Mouse (Mus musculus): Measurements from ENCODE around the gene Gabra5. TPM values are rescaled to one million over a fixed set of nuclear protein-coding genes. Genes with fewer than 3 reads are reported as not detected.

Gabra5 gene
- total and polyA plus RNA-seq, 3 experiments, result 0.11 TPM; not detected in 2

- ATAC-seq (ENCODE audit: extremely low read depth, insufficient number of reproducible peaks, low FRiP score, poor library complexity, severe bottlenecking), result no peak
- TF ChIP-seq TAL1 (conservative IDR thresholded peaks at IDR 0.05; ENCODE audit: low read depth, low read length) (no peak), CTCF (IDR thresholded peaks at IDR 0.05; ENCODE audit: low read depth, low read length) (no peak), GATA2 (IDR thresholded peaks at IDR 0.05; ENCODE audit: borderline replicate concordance, low read depth, low read length) (no peak), POLR2AphosphoS5 (IDR thresholded peaks at IDR 0.05; ENCODE audit: insufficient replicate concordance, low read depth, low read length) (no peak), GATA1 (IDR thresholded peaks at IDR 0.05; ENCODE audit: borderline replicate concordance, low read length) (no peak)
- no peaks in the 10 kb centered on the region for H3K27me3 ChIP-seq (ENCODE audit: insufficient read depth, low read length)
- H3K36me3 ChIP-seq (replicated peaks), result no peaks in the 10 kb centered on the region
- no peak overlapping the region; the same call in 1 of the 2 replicates for H3K4me3 ChIP-seq (ENCODE audit: low read depth, low read length)
- no peaks in the 10 kb centered on the region for H3K4me1 ChIP-seq (ENCODE audit: insufficient read depth, low read depth, low read length)
- peaks cover 34% of the 10 kb centered on the region for H3K9me3 ChIP-seq (replicated peaks)
- no peak for DNase-seq (ENCODE audit: low spot score)
Measured at GRCm38 (mm10) chr7:57508860-57509632, 813 bp downstream of the Gabra5 start.

- TF ChIP-seq CTCF (IDR thresholded peaks at IDR 0.05; ENCODE audit: low read depth, low read length) (no peak), GATA1 (IDR thresholded peaks at IDR 0.05; ENCODE audit: borderline replicate concordance, low read length) (no peak), TAL1 (conservative IDR thresholded peaks at IDR 0.05; ENCODE audit: low read depth, low read length) (no peak), GATA2 (IDR thresholded peaks at IDR 0.05; ENCODE audit: borderline replicate concordance, low read depth, low read length) (no peak), POLR2AphosphoS5 (IDR thresholded peaks at IDR 0.05; ENCODE audit: insufficient replicate concordance, low read depth, low read length) (no peak)
- no peaks in the 10 kb centered on the region for H3K27me3 ChIP-seq (ENCODE audit: insufficient read depth, low read length)
- H3K9me3 ChIP-seq (replicated peaks), result peaks cover 13% of the 10 kb centered on the region
- H3K4me1 ChIP-seq (ENCODE audit: insufficient read depth, low read depth, low read length), result no peaks in the 10 kb centered on the region
- no peaks in the 10 kb centered on the region for H3K36me3 ChIP-seq (replicated peaks)
- no peak overlapping the region for H3K4me3 ChIP-seq (ENCODE audit: low read depth, low read length)
- ATAC-seq (ENCODE audit: extremely low read depth, insufficient number of reproducible peaks, low FRiP score, poor library complexity, severe bottlenecking) (no peak), DNase-seq (ENCODE audit: low spot score) (no peak)
Measured at GRCm38 (mm10) chr7:57502809-57503208, 7.0 kb downstream of the Gabra5 start.

GRCm38 (mm10) chr7:57491795-57492194 is 18.1 kb downstream of the Gabra5 start:
- TF ChIP-seq GATA1 (IDR thresholded peaks at IDR 0.05; ENCODE audit: borderline replicate concordance, low read length) (no peak), CTCF (IDR thresholded peaks at IDR 0.05; ENCODE audit: low read depth, low read length) (no peak), TAL1 (conservative IDR thresholded peaks at IDR 0.05; ENCODE audit: low read depth, low read length) (no peak), POLR2AphosphoS5 (IDR thresholded peaks at IDR 0.05; ENCODE audit: insufficient replicate concordance, low read depth, low read length) (no peak), GATA2 (IDR thresholded peaks at IDR 0.05; ENCODE audit: borderline replicate concordance, low read depth, low read length) (no peak)
- no peaks in the 10 kb centered on the region for H3K4me1 ChIP-seq (ENCODE audit: insufficient read depth, low read depth, low read length)
- H3K4me3 ChIP-seq (ENCODE audit: low read depth, low read length), result no peak overlapping the region
- ATAC-seq (ENCODE audit: extremely low read depth, insufficient number of reproducible peaks, low FRiP score, poor library complexity, severe bottlenecking) (no peak), DNase-seq (ENCODE audit: low spot score) (no peak)
- no peaks in the 10 kb centered on the region for H3K27me3 ChIP-seq (ENCODE audit: insufficient read depth, low read length)
- H3K9me3 ChIP-seq (replicated peaks), result peaks cover 17% of the 10 kb centered on the region
- H3K36me3 ChIP-seq (replicated peaks), result no peaks in the 10 kb centered on the region

GRCm38 (mm10) chr7:57486907-57487306 is 23.0 kb downstream of the Gabra5 start:
- Histone ChIP-seq H3K9me3 (replicated peaks) (peaks cover 17% of the 10 kb centered on the region), H3K36me3 (replicated peaks) (no peaks in the 10 kb centered on the region), H3K27me3 (ENCODE audit: insufficient read depth, low read length) (no peaks in the 10 kb centered on the region), H3K4me3 (ENCODE audit: low read depth, low read length) (no peak overlapping the region), H3K4me1 (ENCODE audit: insufficient read depth, low read depth, low read length) (no peaks in the 10 kb centered on the region)
- TF ChIP-seq GATA1 (IDR thresholded peaks at IDR 0.05; ENCODE audit: borderline replicate concordance, low read length) (no peak), TAL1 (conservative IDR thresholded peaks at IDR 0.05; ENCODE audit: low read depth, low read length) (no peak), CTCF (IDR thresholded peaks at IDR 0.05; ENCODE audit: low read depth, low read length) (no peak), POLR2AphosphoS5 (IDR thresholded peaks at IDR 0.05; ENCODE audit: insufficient replicate concordance, low read depth, low read length) (no peak), GATA2 (IDR thresholded peaks at IDR 0.05; ENCODE audit: borderline replicate concordance, low read depth, low read length) (no peak)
- no peak for DNase-seq (ENCODE audit: low spot score)
- no peak for ATAC-seq (ENCODE audit: extremely low read depth, insufficient number of reproducible peaks, low FRiP score, poor library complexity, severe bottlenecking)

GRCm38 (mm10) chr7:57482896-57483295 is 27.0 kb downstream of the Gabra5 start:
- H3K4me1 ChIP-seq (ENCODE audit: insufficient read depth, low read depth, low read length), result no peaks in the 10 kb centered on the region
- no peak overlapping the region for H3K4me3 ChIP-seq (ENCODE audit: low read depth, low read length)
- DNase-seq (ENCODE audit: low spot score), result no peak
- H3K9me3 ChIP-seq (replicated peaks), result 0 out of 2 replicates have a peak, but pooled peaks cover 4% of the 10 kb centered on the region
- no peaks in the 10 kb centered on the region for H3K36me3 ChIP-seq (replicated peaks)
- no peaks in the 10 kb centered on the region for H3K27me3 ChIP-seq (ENCODE audit: insufficient read depth, low read length)
- ATAC-seq (ENCODE audit: extremely low read depth, insufficient number of reproducible peaks, low FRiP score, poor library complexity, severe bottlenecking), result no peak
- no peak for TF ChIP-seq POLR2AphosphoS5 (IDR thresholded peaks at IDR 0.05; ENCODE audit: insufficient replicate concordance, low read depth, low read length)
- no peak for TF ChIP-seq GATA2 (IDR thresholded peaks at IDR 0.05; ENCODE audit: borderline replicate concordance, low read depth, low read length)
- no peak for TF ChIP-seq TAL1 (conservative IDR thresholded peaks at IDR 0.05; ENCODE audit: low read depth, low read length)
- no peak for TF ChIP-seq GATA1 (IDR thresholded peaks at IDR 0.05; ENCODE audit: borderline replicate concordance, low read length)
- no peak for TF ChIP-seq CTCF (IDR thresholded peaks at IDR 0.05; ENCODE audit: low read depth, low read length)

GRCm38 (mm10) chr7:57473811-57474525 is 35.9 kb downstream of the Gabra5 start:
- ATAC-seq (ENCODE audit: extremely low read depth, insufficient number of reproducible peaks, low FRiP score, poor library complexity, severe bottlenecking), result no peak
- H3K4me3 ChIP-seq (ENCODE audit: low read depth, low read length), result no peak overlapping the region
- no peaks in the 10 kb centered on the region for H3K4me1 ChIP-seq (ENCODE audit: insufficient read depth, low read depth, low read length)
- H3K9me3 ChIP-seq (replicated peaks), result peaks cover 11% of the 10 kb centered on the region
- no peak for TF ChIP-seq CTCF (IDR thresholded peaks at IDR 0.05; ENCODE audit: low read depth, low read length)
- no peak for TF ChIP-seq POLR2AphosphoS5 (IDR thresholded peaks at IDR 0.05; ENCODE audit: insufficient replicate concordance, low read depth, low read length)
- TF ChIP-seq GATA2 (IDR thresholded peaks at IDR 0.05; ENCODE audit: borderline replicate concordance, low read depth, low read length), result no peak
- H3K36me3 ChIP-seq (replicated peaks), result no peaks in the 10 kb centered on the region
- no peak for DNase-seq (ENCODE audit: low spot score)
- H3K27me3 ChIP-seq (ENCODE audit: insufficient read depth, low read length), result no peaks in the 10 kb centered on the region

Measured in G1E (cell line).